Mouse (Mus musculus): ENCODE results near the gene Rpl13a.
"Not testable (repeated sequence)": the region's sequence is repeated elsewhere in the genome, so short reads cannot be mapped to it uniquely, and the experiment has no call there.

Gene Rpl13a

GRCm38 (mm10) chr7:45113476-45113875 lies 15.1 kb downstream of the Rpl13a start:
- DNase-seq (ENCODE audit: low spot score in 2 of 2): no peak

DNA sequence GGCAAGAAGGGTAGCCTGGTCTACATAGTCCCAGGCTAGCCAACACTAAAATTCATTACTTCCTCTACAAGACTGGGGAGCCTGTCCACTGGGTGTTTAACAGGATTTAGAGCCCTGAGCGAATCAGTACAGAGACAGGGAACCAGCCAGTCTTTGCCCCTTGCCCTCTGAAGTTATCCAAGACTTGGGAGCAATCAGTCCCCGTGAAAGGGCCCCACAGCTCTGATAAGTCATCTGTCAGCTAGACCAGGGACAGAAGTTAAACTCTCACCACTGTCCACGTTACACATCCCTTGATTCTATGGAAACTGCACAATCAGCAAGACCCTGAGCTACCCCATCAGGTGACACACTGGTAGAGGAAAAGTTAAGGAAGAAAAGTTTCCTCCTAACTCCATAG lies 16.0 kb downstream of the Rpl13a start:
- DNase-seq (ENCODE audit: low spot score in 2 of 2): no peak

DNA sequence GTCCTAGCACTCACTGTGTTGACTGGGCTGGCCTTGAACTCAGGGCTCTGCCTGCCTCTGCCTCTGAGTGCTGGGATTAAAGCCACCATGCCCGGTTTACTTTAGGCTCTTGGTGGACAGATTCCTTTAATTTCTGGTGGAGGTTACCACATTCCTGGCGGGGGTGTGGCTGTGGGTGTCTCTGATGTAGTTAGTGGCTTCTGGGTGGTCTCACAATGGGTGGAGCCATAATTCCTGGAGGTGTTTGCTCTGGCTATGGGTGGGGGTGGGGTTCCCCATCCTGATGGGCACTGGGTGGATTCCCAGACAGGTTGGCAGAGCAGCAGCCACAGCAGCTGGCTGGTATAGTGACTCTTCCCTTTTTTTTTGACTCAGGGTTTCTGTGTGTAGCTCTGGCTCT lies 16.6 kb downstream of the Rpl13a start:
- DNase-seq (ENCODE audit: low spot score in 2 of 2): no peak

- DNase-seq (ENCODE audit: low spot score in 2 of 2): not testable (repeated sequence)
Measured at GRCm38 (mm10) chr7:45110089-45110488, 18.5 kb downstream of the Rpl13a start.

DNA sequence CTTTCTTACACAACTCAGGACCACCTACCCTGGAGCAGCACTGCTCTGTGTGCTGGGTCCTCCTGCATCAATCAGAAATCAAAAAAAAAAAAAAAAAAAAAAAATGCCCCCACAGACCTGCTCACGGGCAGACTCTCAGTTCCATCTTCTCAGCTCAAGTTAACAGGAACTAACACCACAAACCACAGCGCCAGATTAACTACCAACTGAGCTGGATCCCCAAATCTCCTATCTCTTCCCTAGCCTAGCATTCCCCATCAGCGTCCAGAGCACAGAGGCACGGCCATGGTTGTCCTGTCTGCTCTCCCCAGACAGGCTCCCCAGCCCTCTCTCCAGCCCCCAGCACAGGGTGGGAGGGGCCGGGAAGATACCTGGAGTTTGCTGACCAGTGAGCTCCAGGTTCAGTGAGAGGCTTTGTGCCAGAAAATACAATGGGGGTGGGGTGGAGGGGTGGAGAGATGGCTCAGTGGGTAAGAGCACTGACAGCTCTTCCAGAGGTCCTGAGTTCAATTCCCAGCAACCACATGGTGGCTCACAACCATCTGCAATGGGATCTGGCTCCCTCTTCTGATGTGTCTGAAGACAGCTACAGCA lies 21.4 kb downstream of the Rpl13a start:
- no peak for DNase-seq (ENCODE audit: low spot score in 2 of 2)

DNA sequence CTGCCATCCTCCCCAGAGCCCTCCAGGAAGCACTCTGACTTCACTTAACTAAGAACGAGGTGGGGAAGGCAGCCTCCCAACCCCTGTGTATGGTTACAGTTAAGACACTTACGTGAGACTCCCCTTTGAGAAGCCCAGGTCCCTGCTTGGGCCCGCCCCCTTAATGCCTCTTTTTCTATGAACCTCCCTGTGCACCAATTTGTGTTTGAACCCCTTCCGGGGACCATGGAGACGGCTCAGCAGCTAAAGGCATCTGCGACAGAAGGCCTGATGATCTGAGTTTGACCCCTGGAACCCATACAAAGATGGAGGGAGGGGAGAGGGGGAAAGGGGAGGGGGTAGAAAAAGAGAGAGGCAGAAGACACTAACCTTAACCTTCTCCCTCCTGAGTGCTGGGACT lies 22.1 kb downstream of the Rpl13a start:
- no peak for DNase-seq (ENCODE audit: low spot score in 2 of 2)

- no peak for DNase-seq (ENCODE audit: low spot score in 2 of 2)
Measured at GRCm38 (mm10) chr7:45105491-45105890, 23.1 kb downstream of the Rpl13a start.

DNA sequence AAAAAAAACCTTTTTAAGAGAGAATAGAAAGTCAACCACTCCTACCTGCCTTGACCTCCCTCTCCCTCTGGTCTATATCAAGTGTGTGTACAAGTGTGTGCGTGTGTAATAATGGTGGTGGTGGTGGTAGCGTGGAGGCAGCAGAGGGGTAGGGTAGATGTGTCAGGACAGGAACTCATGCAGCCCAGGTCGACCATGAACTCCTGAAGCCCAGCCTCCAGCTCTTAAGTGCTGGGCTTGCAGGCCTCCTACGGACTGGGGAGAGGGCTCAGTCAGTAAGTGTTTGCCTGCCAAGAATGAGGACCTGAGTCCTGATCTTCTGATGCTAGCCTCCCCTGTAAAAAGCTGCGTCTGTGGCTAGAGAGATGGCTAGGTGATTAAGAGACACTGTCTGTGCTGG lies 23.6 kb downstream of the Rpl13a start:
- no peak for DNase-seq (ENCODE audit: low spot score in 2 of 2)

GRCm38 (mm10) chr7:45103652-45104180 lies 24.8 kb downstream of the Rpl13a start, which contains the start of gene Fcgrt:
TSS of gene Fcgrt (minus strand) at chr7:45103851.
- peak; percentile 86 to 94 for DNase-seq (ENCODE audit: low spot score in 2 of 2)

DNA sequence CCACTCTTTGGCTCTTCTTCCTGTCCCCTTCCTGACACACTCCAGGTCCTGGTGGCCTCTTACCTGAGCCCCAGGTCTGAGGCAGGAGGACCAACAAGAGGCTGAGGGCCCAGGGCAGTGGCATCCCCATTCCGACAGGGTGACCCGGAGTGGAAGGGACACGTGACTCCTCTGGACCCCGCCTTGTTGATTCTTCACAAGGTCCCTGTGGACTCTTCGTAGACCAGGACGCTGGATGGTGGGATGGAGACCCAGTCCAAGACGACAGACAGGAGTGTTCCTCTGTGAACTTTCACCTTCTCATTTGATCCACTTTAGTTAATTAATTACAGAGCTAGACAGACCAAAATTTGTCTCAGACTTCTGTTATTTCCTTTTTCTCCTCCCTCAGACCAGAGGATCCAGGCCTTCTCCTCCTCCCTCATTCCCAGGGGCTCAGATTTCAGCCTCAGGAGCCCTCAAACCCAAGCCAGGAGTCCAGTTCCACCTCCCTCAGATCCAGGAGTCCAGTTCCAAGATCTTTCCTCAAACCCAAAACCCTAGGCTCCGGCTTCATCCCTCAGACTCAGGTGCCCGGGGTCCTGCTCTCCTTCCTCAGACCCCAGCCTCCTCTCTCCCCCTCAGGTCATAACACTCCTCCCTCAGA lies 25.5 kb downstream of the Rpl13a start:
- no peak for DNase-seq (ENCODE audit: low spot score in 2 of 2)

DNA sequence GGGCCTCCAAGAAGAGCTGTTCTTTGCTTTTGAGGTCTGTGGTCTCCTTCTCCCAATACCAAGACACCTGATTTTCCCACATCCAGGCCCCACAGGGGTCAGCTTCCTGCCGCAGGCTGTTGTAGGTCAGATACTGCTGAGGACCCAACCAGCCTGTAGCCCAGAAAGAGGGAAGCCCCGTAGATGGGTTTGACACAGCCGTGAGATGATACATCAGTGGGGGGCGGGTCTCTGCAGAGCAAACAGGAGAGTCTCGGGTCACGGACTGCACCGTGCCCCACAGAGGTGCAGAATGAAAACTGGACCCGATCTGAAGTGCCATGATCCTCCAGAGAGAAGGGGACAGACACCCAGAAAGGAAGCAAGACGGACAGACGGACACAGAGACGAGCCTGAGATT lies 26.1 kb downstream of the Rpl13a start:
- no peak for DNase-seq (ENCODE audit: low spot score in 2 of 2)

DNA sequence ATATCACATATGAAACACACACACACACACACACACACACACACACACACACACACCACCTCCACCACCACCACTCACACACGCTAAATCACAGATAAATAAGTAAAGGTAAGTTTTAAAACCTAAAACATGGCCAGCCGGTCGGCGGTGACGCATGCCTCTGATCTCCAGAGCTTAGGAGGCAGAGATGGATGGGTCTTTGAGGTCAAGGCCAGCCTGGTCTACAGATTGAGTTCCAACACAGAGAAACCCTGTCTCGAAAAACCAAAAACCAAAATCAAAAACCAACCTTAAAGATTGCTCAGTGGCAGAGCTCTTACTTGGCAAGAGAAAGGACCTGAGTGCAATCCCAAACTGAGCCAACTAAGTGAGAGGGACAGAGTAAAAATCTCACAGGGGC lies 28.5 kb downstream of the Rpl13a start:
- no peak for DNase-seq (ENCODE audit: low spot score in 2 of 2)

DNA sequence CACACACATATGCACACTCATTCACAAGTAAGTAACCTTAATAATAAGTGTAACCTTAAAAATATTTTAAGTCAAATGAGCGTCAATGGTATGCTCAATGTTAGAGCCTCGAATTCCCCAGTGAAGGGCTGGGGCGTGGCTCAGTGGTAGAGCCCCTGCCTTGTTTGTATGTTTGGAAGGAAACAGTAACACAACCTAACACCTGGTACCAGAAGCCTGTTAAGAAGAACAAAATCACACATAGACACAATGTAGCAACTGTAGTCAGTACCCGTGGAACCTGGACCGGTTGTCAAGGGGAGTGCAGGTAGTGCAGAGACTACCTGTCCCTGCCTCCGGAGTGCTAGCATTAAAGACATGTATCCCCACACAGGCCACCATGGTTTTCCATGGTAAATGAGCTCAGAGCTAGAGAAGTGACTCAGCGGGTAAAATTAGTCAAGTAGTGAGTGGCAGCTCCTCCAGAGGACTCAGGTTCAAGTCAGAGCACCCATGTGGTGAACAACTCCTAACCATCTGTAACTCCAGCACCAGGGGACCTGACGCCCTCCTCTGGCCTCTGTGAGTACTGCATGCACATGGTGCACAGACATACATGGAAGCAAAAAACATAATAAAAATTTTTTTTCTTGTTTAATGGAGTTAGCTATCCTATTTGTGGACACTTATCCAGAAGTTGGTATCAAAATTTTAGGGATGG lies 29.9 kb downstream of the Rpl13a start:
- no peak for DNase-seq (ENCODE audit: low spot score in 2 of 2)

GRCm38 (mm10) chr7:45097479-45097878 lies 31.1 kb downstream of the Rpl13a start:
- DNase-seq (ENCODE audit: low spot score in 2 of 2): no peak

- not testable (repeated sequence) for DNase-seq (ENCODE audit: low spot score in 2 of 2)
Measured at GRCm38 (mm10) chr7:45095965-45096364, 32.6 kb downstream of the Rpl13a start.

GRCm38 (mm10) chr7:45095367-45095766 lies 33.2 kb downstream of the Rpl13a start:
- no peak for DNase-seq (ENCODE audit: low spot score in 2 of 2)

GRCm38 (mm10) chr7:45094121-45094520 lies 34.4 kb downstream of the Rpl13a start:
- no peak for DNase-seq (ENCODE audit: low spot score in 2 of 2)

- DNase-seq (ENCODE audit: low spot score in 2 of 2): no peak
Measured at GRCm38 (mm10) chr7:45093516-45093905, 35.0 kb downstream of the Rpl13a start.

GRCm38 (mm10) chr7:45092828-45093515 lies 35.6 kb downstream of the Rpl13a start:
- DNase-seq (ENCODE audit: low spot score in 2 of 2): no peak

- peak; percentile 63 to 86 for DNase-seq (ENCODE audit: low spot score in 2 of 2)
Measured at GRCm38 (mm10) chr7:45092048-45092447, 36.5 kb downstream of the Rpl13a start, which contains the start of gene Rcn3. TSS of gene Rcn3 (minus strand) at chr7:45092221.

- no peak for DNase-seq (ENCODE audit: low spot score in 2 of 2)
Measured at GRCm38 (mm10) chr7:45091001-45091990, 37.3 kb downstream of the Rpl13a start.

Measured in urinary bladder, postnatal 36 days (tissue).